Mouse (Mus musculus) megakaryocyte, embryonic 14.5 days (primary cell): ENCODE data around the gene Zbed4.

ENCODE experiments used
- FLI1 ChIP-seq: IDR thresholded peaks from 2 replicates; pipeline ENCODE4 v1.6.1; 2012; ENCODE audit warnings: low read length, inconsistent platforms, mixed read lengths
- GATA1 ChIP-seq: IDR thresholded peaks from 3 replicates; pipeline ENCODE4 v1.6.1; 2012; ENCODE audit warnings: mixed read lengths, low read length, inconsistent platforms, borderline replicate concordance

GRCm38 (mm10) chr15:88727204-88727603, 24.3 kb upstream of the Zbed4 start:
- TF ChIP-seq GATA1 (no peak), FLI1 (no peak)
